Mouse (Mus musculus) liver, adult 2 months (tissue): ENCODE data around the gene Fgd5.

Experiments
- CTCF ChIP-seq: fragments of 200-500 bp; IDR thresholded peaks from 2 replicates; pipeline ENCODE4 v1.5.1; 2011; ENCODE audit warnings: low read depth, low read length, control low read depth
- POLR2A ChIP-seq: fragments of 200-500 bp; IDR thresholded peaks from 2 replicates; pipeline ENCODE4 v1.6.1; 2011; ENCODE audit warnings: low read length, control low read depth; ENCODE audit not compliant: insufficient read depth; ENCODE audit errors: extremely low read depth

DNA sequence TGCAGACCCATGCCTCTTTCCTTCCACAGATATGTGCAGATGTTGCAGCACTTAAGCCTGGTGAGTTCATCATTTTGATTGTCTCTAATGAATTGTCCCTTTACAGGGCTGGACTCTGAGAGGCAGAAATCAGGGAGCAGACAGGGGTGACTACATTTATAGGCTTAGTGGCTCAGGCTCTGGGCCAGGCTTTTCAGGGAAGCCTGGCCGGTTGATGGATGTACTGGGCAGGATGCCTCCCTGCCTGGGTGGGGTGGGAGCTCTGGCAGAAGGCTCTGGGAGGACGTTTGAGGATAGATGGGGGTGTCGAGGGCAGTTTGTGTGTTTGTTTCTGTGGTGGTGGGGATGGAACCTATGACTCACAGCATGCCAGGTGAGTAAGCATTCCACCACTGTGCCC is 59.5 kb downstream of the Fgd5 start:
- TF ChIP-seq POLR2A (no peak), CTCF (no peak)
